Mouse (Mus musculus) C2C12 (cell line): ENCODE data around the gene Zbtb32.

Source experiments
- CEBPB ChIP-seq: IDR thresholded peaks from one replicate; pipeline ENCODE4 v1.6.1; 2011; ENCODE audit warnings: low read depth, mild to moderate bottlenecking, control low read depth, moderate library complexity
- CTCF ChIP-seq: IDR thresholded peaks from one replicate; pipeline ENCODE4 v1.5.1; 2011; ENCODE audit not compliant: control insufficient read depth, insufficient read depth, insufficient read length
- MAX ChIP-seq: IDR thresholded peaks from one replicate; pipeline ENCODE4 v1.6.1; 2011; ENCODE audit warnings: mild to moderate bottlenecking, control low read depth
- MYOD1 ChIP-seq: IDR thresholded peaks from one replicate; pipeline ENCODE4 v1.6.1; 2011; ENCODE audit warnings: low read depth; ENCODE audit not compliant: control insufficient read depth, insufficient read length

DNA sequence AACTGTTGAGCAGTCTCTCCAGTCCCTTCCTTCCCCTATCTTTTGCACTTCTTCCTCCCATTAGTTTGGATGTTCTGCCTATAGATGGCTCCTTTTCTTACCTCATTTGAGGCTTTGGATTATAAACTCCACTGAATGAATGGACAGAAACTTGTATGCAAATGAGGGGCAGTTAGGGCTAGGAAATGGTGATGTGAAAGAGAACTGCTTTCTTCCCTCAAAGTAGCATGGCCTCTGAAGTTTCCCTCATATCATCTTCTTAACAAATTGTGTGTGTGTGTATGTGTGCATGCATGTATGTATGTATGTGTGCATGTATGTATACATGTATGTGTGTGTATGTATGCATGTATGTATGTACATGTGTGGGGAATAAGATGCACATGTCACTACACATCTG lies 30.3 kb upstream of the Zbtb32 start:
- TF ChIP-seq CTCF (no peak), MAX (no peak), MYOD1 (no peak), CEBPB (no peak)
